Mouse (Mus musculus) lung, adult 2 months (tissue): ENCODE results near the gene Rgs3.

Source experiments
- CTCF ChIP-seq: fragments of 200-500 bp; IDR thresholded peaks from 2 replicates; pipeline ENCODE4 v1.5.1; 2011; ENCODE audit warnings: mild to moderate bottlenecking, low read length, control low read depth; ENCODE audit not compliant: insufficient read depth
- POLR2A ChIP-seq: fragments of 200-500 bp; IDR thresholded peaks from 2 replicates; pipeline ENCODE4 v1.6.1; 2011; ENCODE audit warnings: low read depth, mild to moderate bottlenecking, control low read depth, low read length, borderline replicate concordance; ENCODE audit errors: extremely low read depth

DNA sequence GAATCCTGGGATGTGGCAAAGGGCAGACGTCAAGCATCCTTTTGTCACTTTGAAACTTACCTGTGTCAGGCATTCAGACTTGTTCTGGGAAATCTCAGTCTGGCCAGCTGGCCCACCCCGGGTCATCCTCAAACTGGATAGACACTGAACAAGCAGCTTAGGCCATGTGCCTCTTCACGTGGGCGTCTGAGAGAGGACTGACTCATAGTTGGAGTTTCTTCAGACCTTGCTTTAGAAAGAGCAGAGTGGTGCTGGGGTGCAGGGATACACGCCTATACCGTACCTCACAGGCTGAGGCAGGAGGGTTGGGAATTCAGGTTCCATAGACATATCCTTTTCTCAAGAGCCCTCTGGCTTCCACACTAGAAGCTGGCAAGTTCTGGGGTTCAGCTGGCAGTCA is 15.9 kb upstream of the Rgs3 start:
- no peak for TF ChIP-seq CTCF
- no peak for TF ChIP-seq POLR2A
